Mouse (Mus musculus) adrenal gland, adult (tissue): ENCODE measurements around the gene Mdm2.
"Not testable (repeated sequence)": the region's sequence is repeated elsewhere in the genome, so short reads cannot be mapped to it uniquely, and the experiment has no call there.

Source experiments
- DNase-seq, 2 experiments: peaks; one replicate each; pipeline ENCODE4 v3.0.0; 2022 to 2023; ENCODE audit warnings: low spot score in 1 of 2; ENCODE audit not compliant: inconsistent age in 2 of 2

Mdm2 gene

DNA sequence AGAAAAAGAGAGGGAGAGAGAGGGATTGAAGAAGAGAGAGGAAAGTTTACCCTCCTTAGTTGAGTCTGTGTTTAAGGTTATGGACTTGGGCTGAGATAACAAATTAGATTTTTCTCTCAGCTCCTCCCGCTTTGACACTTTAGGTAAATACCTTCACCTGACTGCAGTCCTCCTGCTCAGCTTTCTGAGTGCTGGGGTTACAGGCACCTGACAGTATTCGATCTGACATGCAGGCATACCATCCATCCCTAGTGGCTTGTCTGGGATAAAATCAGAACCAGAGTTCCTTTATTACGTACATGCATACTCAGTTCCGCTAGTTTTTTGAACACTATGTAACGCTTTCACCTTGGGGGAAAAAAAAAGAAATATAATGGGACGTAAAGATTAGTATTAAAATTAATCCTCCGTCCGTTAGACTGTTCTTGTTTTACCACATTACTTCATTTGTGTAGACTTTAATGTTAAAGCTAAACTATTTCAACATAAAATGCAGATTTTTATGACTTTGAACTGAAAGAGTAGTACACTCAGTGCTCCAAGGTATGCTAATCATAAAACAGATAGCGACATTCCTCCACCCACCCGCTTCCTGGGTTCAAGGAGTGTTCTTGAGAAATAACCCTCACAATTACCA, 38.6 kb upstream of the Mdm2 start:
- no peak for DNase-seq

DNA sequence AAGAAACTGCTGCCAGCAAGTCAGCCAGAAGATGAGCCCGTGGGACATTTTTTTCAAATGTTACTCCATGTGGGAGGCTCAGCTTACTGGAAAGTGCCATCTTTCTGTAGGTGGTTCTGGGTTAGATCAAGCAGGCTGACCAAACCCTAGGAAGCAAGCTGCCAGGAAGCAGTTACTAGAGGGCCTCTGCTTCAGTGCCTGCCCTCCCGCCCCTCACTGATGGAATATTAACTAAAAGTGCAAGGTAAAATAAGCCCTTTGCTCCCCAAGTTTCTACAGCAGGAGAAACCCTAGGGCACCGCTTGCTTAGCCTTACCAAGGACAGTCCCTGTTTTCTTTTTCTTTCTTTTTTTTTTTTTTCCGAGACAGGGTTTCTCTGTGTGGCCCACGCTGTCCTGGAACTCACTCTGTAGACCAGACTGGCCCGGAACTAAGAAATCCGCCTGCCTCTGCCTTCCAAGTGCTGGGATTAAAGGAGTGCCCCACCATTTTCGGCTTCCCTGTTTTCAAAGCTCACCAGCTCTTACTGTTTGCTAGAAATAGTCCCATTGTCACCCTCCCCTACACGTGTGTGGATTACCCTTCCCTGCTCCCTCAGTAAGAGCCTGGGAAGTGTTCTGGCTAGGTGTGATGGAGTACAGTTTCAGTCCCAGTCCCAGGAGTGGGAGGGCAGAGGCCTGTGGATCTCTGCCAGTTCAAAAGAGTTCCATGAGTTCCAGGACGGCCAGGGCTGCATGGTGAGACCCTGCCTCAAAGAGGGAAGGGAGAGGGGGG, 37.9 kb upstream of the Mdm2 start:
- no peak for DNase-seq

DNA sequence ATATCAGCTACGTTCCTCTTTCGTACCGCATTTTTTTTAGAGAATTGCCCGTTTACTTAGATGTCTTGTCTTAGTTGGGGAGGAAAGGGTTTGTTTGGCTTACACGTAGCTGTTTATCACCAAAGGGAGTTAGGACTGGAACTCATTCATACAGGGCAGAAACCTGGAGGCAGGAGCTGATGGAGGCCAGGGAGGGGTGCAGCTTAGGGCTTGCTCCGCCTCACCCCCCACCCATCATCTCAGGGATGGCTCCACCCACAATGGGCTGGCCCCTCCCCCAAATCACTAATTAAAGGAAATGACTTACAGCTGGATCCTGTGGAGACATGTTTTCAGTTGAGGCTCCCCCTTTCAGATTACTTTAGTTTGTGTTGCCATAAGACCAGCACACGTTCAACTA, 37.2 kb upstream of the Mdm2 start:
- no peak for DNase-seq

DNA sequence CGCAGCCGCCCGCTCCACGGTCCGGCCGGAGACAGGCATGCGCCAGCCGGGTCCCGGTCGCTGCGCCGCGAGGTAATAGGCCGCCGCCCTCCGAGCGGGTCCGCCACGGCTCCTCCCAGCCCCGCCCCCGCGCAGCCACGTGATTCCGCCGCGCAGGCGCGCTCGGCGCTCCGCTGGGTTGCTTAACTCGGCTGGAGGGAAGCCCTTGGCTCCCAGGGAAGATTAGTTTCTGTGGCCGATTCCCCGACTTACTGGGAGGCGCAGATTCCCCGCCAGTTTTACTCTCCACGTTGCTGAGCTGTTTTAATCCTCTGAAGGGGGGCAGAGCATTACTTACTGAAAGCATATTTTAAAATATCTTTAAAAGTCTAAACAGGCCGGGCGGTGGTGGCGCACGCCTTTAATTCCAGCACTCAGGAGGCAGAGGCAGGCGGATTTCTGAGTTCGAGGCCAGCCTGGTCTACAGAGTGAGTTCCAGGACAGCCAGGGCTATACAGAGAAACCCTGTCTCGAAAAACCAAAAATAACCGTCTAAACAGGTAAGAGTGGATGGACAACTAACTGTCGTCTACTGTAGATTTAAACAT, 35.8 kb upstream of the Mdm2 start, which contains the start of gene Slc35e3:
Gene Slc35e3, minus strand, starts transcription at position 69 of the 587 bp plus-strand sequence.
- DNase-seq = peak; percentile 97 to 98

DNA sequence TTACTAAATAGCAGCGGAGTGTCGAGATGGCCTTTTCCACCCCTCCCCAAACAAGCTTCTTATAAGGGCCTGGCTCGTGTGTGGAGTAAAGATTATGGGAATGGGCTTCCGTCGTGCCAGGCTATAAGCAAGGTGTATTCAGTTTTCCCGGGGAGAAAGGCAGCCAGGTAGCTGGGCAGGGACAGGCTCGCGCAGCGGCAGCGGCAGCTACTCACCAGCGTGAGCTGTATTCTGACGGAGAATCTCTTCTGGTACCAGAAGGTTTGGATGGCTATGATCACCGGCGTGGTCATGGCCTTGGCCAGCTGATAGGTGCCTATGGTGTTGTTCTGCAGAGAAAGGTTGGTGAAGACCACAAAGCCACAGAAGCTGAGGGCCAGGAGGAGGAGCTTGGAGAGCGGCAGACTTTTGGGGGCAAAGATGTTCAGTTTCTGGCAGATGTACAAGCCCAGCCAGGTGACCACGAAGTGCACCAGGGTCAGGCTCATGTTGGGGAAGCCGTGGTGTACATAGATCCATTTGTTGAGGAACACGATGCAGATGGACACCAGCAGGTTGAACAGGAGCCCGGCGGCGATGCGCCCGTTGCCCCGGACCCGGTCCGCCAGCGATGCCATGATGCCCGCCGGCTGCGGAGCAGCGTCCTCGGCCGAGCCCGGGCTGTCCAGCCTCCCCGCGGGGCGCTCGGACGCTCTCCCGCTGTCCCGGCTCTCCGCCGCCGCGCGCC, 35.2 kb upstream of the Mdm2 start:
- peak in 1 of 2 experiments; percentile 68 for DNase-seq

DNA sequence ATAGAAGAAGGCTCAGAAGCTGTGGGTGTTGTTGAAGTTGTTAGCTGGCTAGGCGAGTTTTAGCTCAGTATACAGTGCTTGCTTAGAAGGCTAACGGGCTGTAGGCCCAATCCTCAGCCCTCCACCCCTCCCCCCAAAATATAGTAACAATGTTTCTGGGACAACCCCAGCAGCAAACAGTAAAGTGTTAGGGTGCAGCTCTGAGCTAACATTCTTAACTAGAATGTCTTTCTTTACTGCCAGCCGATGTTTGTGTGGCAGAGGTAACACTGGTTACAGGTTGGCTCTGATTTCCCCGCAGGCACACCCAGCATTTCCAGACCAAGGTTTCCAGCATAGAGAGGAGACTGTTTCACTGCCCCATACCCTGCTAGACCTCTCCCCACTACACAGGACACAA, 33.4 kb upstream of the Mdm2 start:
- no peak for DNase-seq

DNA sequence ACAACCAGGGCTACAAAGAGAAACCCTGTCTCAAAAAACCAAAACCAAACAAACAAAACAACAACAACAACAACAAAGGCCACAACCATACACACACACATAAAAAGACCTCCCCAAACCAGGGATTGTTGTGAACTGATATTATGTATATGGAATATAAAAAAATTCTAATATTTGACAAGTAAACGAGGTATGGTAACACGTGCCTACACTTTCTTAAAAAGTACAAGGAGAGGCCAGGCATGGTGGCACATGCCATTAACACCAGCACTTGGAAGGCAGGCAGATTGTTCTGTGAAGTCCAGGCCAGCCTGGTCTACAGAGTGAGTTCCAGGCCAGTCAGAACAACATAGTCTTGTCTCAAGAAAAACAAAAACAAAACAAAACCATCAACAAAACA, 32.6 kb upstream of the Mdm2 start:
- DNase-seq = no peak

DNA sequence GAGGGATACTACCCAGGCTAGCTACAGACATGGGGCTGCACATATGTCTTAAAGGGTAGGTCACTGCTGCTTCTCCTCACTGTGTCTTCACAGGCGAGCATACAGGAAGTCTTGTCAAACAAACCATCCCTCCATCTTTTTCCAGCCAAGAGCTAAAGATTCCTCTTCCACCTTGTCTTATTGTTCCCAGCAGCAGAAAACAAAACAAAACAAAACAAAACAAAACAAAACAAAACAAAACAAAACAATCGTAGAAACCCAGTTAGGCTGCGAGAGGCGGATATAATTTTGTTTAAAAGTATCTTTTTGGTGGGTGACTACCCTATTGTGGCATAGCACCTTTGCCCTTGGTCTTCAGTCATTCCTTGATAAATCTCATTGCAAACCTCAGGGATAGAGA, 32.1 kb upstream of the Mdm2 start:
- DNase-seq = no peak

DNA sequence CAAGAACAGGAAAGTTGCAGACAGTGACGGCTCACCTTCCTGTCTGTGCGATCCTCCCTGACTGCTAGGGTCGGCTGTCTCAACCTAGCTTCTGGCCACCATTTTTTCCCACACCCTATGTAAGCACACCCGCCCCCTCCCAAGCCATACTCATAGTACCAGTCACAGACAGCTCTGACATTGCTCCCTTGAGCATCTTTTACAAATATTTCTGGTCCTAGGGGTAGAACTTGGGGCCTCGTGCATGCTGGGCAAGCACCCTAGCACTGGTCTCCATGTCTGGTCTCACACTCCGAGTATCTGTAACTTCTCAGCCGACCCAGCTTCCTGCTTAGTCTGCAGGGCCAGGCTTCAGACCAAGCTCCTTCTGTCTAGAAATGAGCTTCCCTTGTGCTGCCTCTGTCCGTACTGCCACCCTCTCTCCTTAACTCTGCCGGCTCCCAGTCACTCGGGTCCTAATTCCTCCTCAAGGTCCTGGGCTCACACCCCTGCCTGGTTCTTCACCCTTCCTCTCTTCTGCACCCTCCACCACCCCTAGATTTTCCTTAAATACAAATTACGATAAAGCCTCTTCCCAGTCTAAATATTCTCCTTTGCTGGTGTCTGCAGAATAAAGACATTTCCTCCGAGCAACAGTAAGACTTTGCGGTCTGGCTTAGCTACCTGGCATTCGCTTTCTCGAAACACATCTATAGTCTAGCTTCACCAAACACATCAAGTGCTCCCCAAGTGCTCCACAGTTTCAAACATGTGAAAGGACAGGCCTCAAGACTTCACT, 31.3 kb upstream of the Mdm2 start:
- no peak for DNase-seq

DNA sequence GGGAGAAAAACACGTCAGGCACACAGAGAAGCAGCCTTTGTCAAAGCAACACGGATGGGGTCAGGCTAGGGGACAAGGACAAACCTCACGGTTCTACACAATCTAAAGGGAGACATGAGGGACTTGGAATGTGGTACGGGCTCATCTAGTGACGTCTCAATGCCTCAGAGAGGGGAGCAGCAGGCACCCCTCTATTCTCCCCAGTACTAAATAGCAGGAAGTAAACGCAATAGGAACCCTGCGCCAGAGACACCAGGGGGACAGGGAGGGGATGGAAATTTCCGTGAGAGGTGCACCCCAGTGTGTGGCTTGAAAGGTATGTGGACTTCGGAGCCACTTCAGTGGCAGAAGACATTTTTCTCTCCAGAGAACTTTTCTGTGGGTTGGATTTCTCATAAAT, 30.4 kb upstream of the Mdm2 start:
- no peak for DNase-seq

DNA sequence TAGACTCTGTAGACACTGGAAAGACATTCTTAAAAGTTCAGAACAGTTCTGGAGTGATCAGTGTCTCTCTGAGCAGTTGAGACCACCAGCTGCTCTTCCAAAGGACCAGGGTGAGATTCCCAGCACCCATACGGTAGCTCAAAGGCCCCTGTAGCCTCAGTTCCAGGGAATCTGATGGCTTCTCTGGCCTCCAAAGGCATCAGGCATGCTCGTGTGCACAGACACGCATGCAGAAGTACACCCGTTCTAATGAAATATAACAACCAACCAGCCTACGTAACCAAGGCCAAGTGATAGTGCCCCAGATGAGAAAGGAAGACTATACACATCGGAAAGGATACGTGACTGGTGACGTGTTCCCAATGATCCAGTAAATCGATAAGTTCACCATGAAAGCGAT, 29.6 kb upstream of the Mdm2 start:
- DNase-seq = no peak

DNA sequence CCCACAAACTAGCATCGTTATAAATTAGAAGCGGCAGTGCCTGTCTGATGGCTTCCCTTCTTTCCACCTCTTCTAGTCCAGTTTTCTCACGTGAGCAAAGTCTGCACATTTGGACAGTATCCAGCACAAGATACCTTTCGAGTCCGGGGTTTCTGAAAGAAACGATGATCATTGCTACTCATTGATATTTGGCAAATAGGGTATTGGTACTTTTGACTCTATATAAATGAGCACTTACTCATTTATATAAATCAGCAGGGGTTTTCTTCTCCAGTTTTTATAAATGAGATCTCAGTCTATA, 29.0 kb upstream of the Mdm2 start:
- no peak for DNase-seq

DNA sequence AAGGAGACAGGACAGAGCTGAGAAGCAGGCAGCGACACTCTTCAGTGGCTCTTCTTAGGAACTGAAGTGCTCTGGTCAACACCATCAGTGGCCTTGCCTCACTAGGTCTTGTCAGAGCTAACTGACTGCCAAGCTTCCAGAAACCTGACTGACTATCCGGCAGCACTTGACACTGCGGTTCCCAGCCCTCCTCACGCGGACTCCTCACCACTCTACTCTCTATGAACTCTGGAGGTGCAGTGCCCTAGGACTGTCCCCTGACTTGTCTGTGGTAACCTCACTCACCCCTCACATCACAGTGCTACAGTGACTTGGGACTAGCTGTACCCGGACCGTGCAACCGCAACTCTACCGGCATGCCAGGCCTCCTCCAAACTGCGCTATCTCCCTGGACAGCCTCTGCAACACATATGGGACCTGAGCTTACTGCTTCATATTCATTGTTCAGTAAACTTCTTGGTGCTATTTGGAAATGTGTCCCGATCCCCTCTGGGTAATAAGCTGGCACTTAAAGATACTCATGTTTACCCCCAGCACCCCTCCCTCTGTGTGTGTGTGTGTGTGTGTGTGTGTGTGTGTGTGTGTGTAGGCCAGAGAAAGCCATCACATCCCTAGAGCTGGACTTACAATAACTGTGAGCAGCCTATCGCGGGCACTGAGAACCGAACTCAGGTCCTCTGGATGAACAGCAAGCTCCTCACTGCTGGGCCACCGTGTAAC, 28.5 kb upstream of the Mdm2 start:
- no peak for DNase-seq

DNA sequence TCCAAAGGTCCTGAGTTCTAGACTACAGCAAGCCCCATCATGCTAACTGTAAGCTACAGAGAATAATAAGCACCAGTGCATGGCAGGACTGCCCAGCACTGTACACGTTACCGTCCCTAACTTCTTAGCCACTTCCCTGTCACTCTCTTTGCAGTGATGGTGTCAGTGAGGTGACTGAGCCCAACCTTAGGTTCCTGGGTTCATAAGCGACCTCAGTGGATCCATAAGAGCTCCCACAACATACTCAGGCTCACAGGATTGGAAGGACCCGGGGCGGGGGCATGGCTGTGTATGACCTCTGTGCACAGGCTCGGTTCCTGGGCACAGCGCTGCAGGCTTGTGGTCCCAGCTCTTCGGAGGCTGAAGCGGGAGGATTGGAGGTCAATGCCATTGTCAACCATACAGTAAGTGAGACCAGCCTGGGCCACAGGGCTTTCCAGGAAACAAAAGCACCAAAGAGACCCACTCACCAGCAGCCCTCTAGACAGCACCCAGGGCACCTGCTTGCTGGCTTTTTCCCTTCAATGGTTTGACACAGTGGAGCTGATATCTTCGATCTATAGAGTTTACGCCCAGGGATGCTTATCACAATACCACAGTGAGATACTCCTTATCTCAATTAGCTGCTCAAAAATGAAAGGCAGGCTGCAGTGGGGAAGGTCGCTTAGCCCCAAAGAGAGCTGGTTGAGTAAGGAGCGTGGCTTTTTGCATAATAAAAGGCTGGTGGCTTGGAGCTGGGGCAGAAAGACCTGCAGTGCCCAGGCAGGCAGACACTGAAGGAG, 27.8 kb upstream of the Mdm2 start:
- peak in 1 of 2 experiments; percentile 21 for DNase-seq

DNA sequence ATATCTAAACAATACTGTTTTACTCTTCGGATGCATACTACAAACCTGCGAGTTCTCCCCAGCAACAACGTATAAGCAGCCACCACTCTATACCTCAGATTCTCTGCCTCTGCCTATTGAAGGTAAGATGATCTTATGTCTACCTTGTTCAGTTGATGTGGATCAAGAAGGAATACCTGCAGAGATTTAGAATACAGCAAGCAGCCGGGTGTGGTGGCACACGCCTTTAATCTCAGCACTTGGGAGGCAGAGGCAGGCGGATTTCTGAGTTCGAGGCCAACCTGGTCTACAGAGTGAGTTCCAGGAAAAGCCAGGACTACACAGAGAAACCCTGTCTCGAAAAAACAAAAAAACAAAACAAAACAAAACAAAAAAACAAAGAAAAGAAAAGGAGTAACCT, 26.9 kb upstream of the Mdm2 start:
- DNase-seq = not testable (repeated sequence)

DNA sequence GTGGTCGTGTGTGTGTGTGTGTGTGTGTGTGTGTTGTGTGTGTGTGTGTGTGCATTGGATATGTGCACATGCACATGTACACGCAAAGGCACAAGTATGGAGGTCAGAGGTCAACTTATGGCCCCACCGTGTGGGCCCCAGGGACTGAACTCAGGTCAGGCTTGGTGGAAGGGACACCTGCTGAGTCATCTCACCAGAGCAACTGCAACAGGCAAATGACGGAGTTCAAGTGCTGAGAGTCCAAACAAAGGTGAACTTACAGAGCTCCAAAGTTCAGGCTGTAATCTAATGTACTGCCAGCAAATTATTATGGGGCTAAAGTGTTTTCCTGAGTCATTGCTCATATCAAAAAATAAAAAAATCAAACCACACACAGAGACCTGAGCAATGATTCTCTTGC, 26.5 kb upstream of the Mdm2 start:
- no peak for DNase-seq

DNA sequence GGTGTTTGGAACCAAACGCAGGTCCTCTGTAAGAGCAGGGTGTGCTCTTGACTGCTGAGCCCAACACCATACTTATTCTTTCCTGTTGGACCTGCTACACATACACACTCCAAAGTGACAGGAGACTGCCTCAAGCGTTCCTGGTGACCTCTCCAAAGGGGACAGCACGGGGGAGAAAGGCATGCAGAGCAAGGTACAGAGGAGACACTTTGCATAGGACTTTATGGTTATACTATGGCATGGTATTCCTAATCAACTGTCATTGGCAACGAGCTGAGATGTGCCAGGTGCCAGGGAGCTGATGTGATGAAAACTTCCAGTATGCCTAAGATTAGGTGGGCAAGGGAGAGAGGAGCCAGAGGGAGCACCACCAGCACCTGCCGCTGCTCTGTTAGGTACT, 26.0 kb upstream of the Mdm2 start:
- DNase-seq = no peak

DNA sequence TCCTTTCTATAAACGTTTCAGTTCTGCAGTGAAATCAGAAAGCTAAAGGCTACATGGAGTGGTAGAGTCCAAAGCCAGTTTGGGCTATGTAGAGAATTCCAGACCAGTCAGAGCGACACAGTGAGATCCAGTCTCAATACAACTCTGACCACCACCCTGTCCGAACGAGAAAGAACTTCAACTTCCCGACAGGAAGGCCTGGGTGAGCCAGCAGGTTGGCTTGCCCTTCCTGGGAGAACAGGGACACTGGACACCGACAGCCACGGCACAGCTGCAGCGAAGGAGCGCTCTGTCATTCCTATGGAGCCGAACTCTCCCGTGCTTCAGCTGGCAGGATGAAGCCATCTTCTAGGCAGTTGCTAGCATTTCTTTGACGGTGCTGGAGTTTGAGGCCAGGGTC, 24.8 kb upstream of the Mdm2 start:
- DNase-seq = not testable (repeated sequence)

DNA sequence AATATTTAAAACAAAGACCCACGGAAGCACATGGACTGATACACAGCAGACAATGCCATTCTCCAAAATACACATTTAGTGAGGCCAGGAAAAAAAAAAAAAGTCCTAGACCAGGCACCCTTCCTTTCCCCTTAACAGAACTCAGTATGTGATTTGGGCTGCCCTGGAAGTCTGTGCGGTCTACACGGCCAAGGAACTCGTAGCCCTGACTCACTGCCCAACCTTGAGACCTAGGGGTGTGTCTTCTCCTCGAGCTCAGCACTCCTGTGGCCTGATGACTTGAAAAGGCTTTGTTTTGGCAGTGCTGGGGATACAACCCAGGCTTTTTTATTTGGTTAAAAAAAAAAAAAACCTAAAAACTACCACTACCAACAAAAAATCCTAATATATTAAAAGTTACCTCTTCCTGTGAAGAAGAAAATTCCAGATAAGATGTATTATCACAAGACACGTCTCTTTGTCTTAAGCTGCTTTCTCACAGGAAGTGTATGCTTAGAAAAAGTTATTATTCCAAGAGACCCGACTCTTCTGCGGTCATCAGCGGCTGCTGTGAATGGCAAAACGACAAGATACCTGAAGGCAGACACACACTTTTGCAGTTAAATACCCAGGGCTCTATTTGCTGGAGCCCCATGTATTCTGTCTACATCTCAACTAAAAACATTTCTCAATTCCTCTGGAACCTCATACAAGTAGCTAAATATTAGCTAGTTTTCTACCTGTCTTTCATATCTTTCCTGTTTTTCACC, 23.7 kb upstream of the Mdm2 start:
- DNase-seq = peak; percentile 74 to 82
